Mouse (Mus musculus) limb, embryonic 14.5 days (tissue): ENCODE measurements at regions not wholly inside any gene's neighbourhood (a gene's known extent, or its start where the extent isn't known, plus 50 kb on each side); places are given as distances from the start of the nearest gene placed in this dataset.

Experiments
- ATAC-seq: fragments of 200-750 bp; cut with Nextera tagmentation; 2 replicates; pipeline ENCODE4 v1.8.0; 2017; ENCODE audit warnings: low read depth, moderate number of reproducible peaks, moderate TSS enrichment; ENCODE audit not compliant: low FRiP score
- DNase-seq: peaks from one replicate; pipeline ENCODE4 v3.0.0-alpha.2; 2015; ENCODE audit warnings: low spot score
- H3K27ac ChIP-seq: fragments of 300-500 bp; sonication (generic); replicated peaks from 2 replicates; pipeline ENCODE4 v1.5.1; 2014; ENCODE audit warnings: low read depth, mild to moderate bottlenecking, low read length, moderate library complexity, mixed read lengths
- H3K27me3 ChIP-seq: fragments of 300-500 bp; sonication (generic); 2 replicates; pipeline ENCODE4 v1.6.1; 2014; ENCODE audit warnings: low read length, mixed read lengths; ENCODE audit not compliant: control insufficient read depth, insufficient read depth
- H3K36me3 ChIP-seq: fragments of 300-500 bp; sonication (generic); 2 replicates; pipeline ENCODE4 v1.6.1; 2014; ENCODE audit warnings: mild to moderate bottlenecking, low read length, moderate library complexity, mixed read lengths; ENCODE audit not compliant: control insufficient read depth, insufficient read depth
- H3K4me1 ChIP-seq: fragments of 300-500 bp; sonication (generic); 2 replicates; pipeline ENCODE4 v1.6.1; 2014; ENCODE audit warnings: antibody characterized with exemption, low read length, mixed read lengths; ENCODE audit not compliant: control insufficient read depth, insufficient read depth
- H3K4me2 ChIP-seq: fragments of 300-500 bp; sonication (generic); replicated peaks from 2 replicates; pipeline ENCODE4 v1.6.1; 2014; ENCODE audit warnings: low read depth, mild to moderate bottlenecking, low read length, moderate library complexity; ENCODE audit not compliant: severe bottlenecking
- H3K4me3 ChIP-seq: fragments of 300-500 bp; sonication (generic); replicated peaks from 2 replicates; pipeline ENCODE4 v1.5.1; 2014; ENCODE audit warnings: low read length
- H3K9ac ChIP-seq: fragments of 300-500 bp; sonication (generic); 2 replicates; pipeline ENCODE4 v1.6.1; 2014; ENCODE audit warnings: mild to moderate bottlenecking, low read depth, low read length, moderate library complexity; ENCODE audit not compliant: severe bottlenecking
- H3K9me3 ChIP-seq: fragments of 300-500 bp; sonication (generic); 2 replicates; pipeline ENCODE4 v1.6.1; 2016; ENCODE audit warnings: low read length; ENCODE audit not compliant: control insufficient read depth
- POLR2A ChIP-seq: fragments of 200-500 bp; IDR thresholded peaks from 2 replicates; pipeline ENCODE4 v1.8.0; 2012; ENCODE audit warnings: inconsistent platforms, mild to moderate bottlenecking, moderate library complexity, borderline replicate concordance; ENCODE audit not compliant: insufficient read depth, insufficient read length; ENCODE audit errors: extremely low read depth
- WGBS: fragments of 180-500 bp; shearing (Covaris S2); extraction: QIAGEN DNeasy Blood & Tissue Kit; methylation state at CpG from one replicate; pipeline ENCODE4 v1.1.7; 2014; 5-methylcytosine and 5-hydroxymethylcytosine counted together

DNA sequence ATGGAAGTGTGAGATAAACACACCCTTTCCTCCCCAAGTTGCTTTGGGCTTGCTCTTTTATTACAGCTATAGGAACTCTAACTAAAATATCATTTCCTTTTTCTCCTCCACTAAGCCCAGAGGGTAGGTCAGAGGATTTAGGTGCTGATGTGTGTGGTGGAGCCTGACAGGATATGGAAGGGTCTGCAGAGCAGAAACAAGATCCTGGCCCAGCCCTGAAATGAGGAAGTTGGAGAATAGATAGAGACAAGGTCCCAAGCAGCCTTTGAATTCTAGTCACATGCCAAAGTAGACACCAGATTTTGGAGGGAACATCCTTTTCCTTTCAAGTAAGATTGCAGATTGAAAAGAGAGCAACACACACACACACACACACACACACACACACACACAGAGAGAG, 132.4 kb downstream of the Bmp2 start:
- no peaks in the 10 kb centered on the region for H3K36me3 ChIP-seq
- no peaks in the 10 kb centered on the region for H3K9me3 ChIP-seq
- no peaks in the 10 kb centered on the region; the same call in 1 of the 2 replicates for H3K4me1 ChIP-seq
- no peak for TF ChIP-seq POLR2A
- H3K4me2 ChIP-seq, result no peak overlapping the region
- ATAC-seq (no peak), DNase-seq (no peak)
- H3K4me3 ChIP-seq, result no peak overlapping the region
- H3K27me3 ChIP-seq, result no peaks in the 10 kb centered on the region
- no peak overlapping the region for H3K9ac ChIP-seq
- H3K27ac ChIP-seq, result no peak overlapping the region

- ATAC-seq (no peak), DNase-seq (no peak)
- H3K4me2 ChIP-seq, result no peak overlapping the region
- no peaks in the 10 kb centered on the region for H3K9me3 ChIP-seq
- H3K36me3 ChIP-seq, result no peaks in the 10 kb centered on the region
- no peak overlapping the region for H3K9ac ChIP-seq
- WGBS, result 83% methylated on average over 7 of the region's 7 CpGs
- H3K27ac ChIP-seq, result no peak overlapping the region
- no peak overlapping the region for H3K4me3 ChIP-seq
- no peaks in the 10 kb centered on the region; the same call in 1 of the 2 replicates for H3K4me1 ChIP-seq
- TF ChIP-seq POLR2A, result no peak
- no peaks in the 10 kb centered on the region for H3K27me3 ChIP-seq
These were observed 136.3 kb downstream of the Bmp2 start for GRCm38 (mm10) chr2:133688121-133688787.

- H3K36me3 ChIP-seq, result no peaks in the 10 kb centered on the region
- H3K9me3 ChIP-seq, result no peaks in the 10 kb centered on the region
- H3K27ac ChIP-seq, result no peak overlapping the region
- H3K4me1 ChIP-seq, result no peaks in the 10 kb centered on the region
- DNase-seq, result no peak
- ATAC-seq, result no peak
- no peaks in the 10 kb centered on the region for H3K27me3 ChIP-seq
- 78% methylated on average over 3 of the region's 3 CpGs for WGBS
- TF ChIP-seq POLR2A, result no peak
- no peak overlapping the region for H3K4me2 ChIP-seq
- no peak overlapping the region for H3K4me3 ChIP-seq
- no peak overlapping the region for H3K9ac ChIP-seq
These were observed 136.8 kb downstream of the Bmp2 start for GRCm38 (mm10) chr2:133688788-133689155.

- TF ChIP-seq POLR2A, result no peak
- H3K4me3 ChIP-seq, result no peak overlapping the region
- H3K27me3 ChIP-seq, result no peaks in the 10 kb centered on the region
- no peak overlapping the region for H3K9ac ChIP-seq
- H3K4me1 ChIP-seq, result no peaks in the 10 kb centered on the region
- no peaks in the 10 kb centered on the region for H3K36me3 ChIP-seq
- no peak overlapping the region for H3K27ac ChIP-seq
- no peak overlapping the region for H3K4me2 ChIP-seq
- no peaks in the 10 kb centered on the region for H3K9me3 ChIP-seq
- DNase-seq (no peak), ATAC-seq (no peak)
- 55% methylated on average over 8 of the region's 8 CpGs for WGBS
These were observed 157.0 kb downstream of the Bmp2 start for GRCm38 (mm10) chr2:133708735-133709584.

DNA sequence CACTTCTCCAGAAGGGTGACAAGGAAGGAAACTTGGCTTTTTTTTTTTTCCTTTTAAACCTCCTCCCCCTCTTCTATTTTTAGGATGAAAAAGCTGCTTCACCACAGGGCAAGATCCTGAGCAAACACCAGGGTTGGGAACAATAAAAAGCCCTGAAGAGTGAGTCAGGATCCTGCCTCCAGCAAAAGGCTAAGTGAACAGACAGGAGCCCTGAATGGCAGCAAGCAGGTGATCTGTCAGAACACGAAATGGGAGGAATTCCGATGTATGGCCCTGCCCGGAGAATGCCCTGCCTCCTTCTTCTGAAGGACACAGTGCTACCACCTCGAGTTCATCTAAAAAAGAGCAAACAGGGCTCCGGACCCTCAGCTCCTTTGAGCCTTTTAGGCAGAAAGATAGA, 164.3 kb downstream of the Bmp2 start:
- Histone ChIP-seq H3K4me1 (no peaks in the 10 kb centered on the region), H3K4me3 (no peak overlapping the region), H3K27me3 (no peaks in the 10 kb centered on the region), H3K36me3 (no peaks in the 10 kb centered on the region), H3K27ac (no peak overlapping the region), H3K4me2 (no peak overlapping the region), H3K9me3 (no peaks in the 10 kb centered on the region), H3K9ac (no peak overlapping the region)
- ATAC-seq (no peak), DNase-seq (no peak)
- no peak for TF ChIP-seq POLR2A
- WGBS, result 70% methylated on average over 5 of the region's 5 CpGs
